Mouse (Mus musculus) small intestine, adult 2 months (tissue): Measurements from ENCODE around the gene Itpripl2.

Source experiments
- CTCF ChIP-seq: fragments of 200-500 bp; IDR thresholded peaks from 2 replicates; pipeline ENCODE4 v1.5.1; 2012; ENCODE audit warnings: low read depth, mild to moderate bottlenecking, control low read depth, inconsistent platforms, low read length, moderate library complexity, mixed read lengths; ENCODE audit not compliant: insufficient replicate concordance, insufficient read length; ENCODE audit errors: extremely low read depth
- POLR2A ChIP-seq: fragments of 200-500 bp; IDR thresholded peaks from 2 replicates; pipeline ENCODE4 v1.6.1; 2012; ENCODE audit warnings: low read depth, mild to moderate bottlenecking, control low read depth, inconsistent platforms, low read length, moderate library complexity

GRCm38 (mm10) chr7:118468060-118468459, 23.7 kb downstream of the Itpripl2 start:
- TF ChIP-seq CTCF (no peak), POLR2A (no peak)
